Mouse (Mus musculus): Measurements from ENCODE around the gene Herc3. TPM values are rescaled to one million over a fixed set of nuclear protein-coding genes. Genes with fewer than 3 reads are reported as not detected.
A peak's percentile ranks its signal among the peaks of the same experiment; 100 is the strongest.

The Herc3 gene
- polyA plus RNA-seq, 1 experiment from 2014 or later: 27.1 TPM

GRCm38 (mm10) chr6:58836476-58836875, 5.2 kb downstream of the Herc3 start:
- in situ Hi-C loops (cut with MboI; ENCODE audit: low pct_unique_long_range_greater_than_20kb): no loop called here
- no peaks in the 10 kb centered on the region for H3K27me3 ChIP-seq
- POLR2A ChIA-PET: no interaction called here
- CTCF ChIA-PET: no interaction called here
- no peak for TF ChIP-seq CTCF (IDR thresholded peaks at IDR 0.05)
- ATAC-seq: no peak
- no peak for DNase-seq (ENCODE audit: low read depth, low spot score)

- ATAC-seq (no peak), DNase-seq (ENCODE audit: low read depth, low spot score) (no peak)
- POLR2A ChIA-PET: no interaction called here
- no peak for TF ChIP-seq CTCF (IDR thresholded peaks at IDR 0.05)
- no peaks in the 10 kb centered on the region for H3K27me3 ChIP-seq
- CTCF ChIA-PET: interaction anchor here (0.9 kb wide), 1 partner anchor 158 kb away, joined by 3 read pairs; no protein-coding TSS in a partner anchor
- in situ Hi-C loops (cut with MboI; ENCODE audit: low pct_unique_long_range_greater_than_20kb): no loop called here
These were observed 6.7 kb downstream of the Herc3 start for GRCm38 (mm10) chr6:58837917-58838316.

- no peaks in the 10 kb centered on the region for H3K27me3 ChIP-seq
- ATAC-seq (peak; percentile 60), DNase-seq (ENCODE audit: low read depth, low spot score) (no peak)
- POLR2A ChIA-PET: no interaction called here
- in situ Hi-C loops (cut with MboI; ENCODE audit: low pct_unique_long_range_greater_than_20kb): no loop called here
- CTCF ChIA-PET: no interaction called here
- no peak for TF ChIP-seq CTCF (IDR thresholded peaks at IDR 0.05)
These were observed 9.9 kb downstream of the Herc3 start for GRCm38 (mm10) chr6:58841208-58841607.

- DNase-seq (ENCODE audit: low read depth, low spot score) (no peak), ATAC-seq (no peak)
- no peak for TF ChIP-seq CTCF (IDR thresholded peaks at IDR 0.05)
- CTCF ChIA-PET: no interaction called here
- POLR2A ChIA-PET: no interaction called here
- in situ Hi-C loops (cut with MboI; ENCODE audit: low pct_unique_long_range_greater_than_20kb): no loop called here
- no peaks in the 10 kb centered on the region for H3K27me3 ChIP-seq
These were observed 10.9 kb downstream of the Herc3 start for GRCm38 (mm10) chr6:58842186-58842585.

GRCm38 (mm10) chr6:58843580-58843979, 12.3 kb downstream of the Herc3 start:
- ChIA-PET CTCF (interaction anchor here (0.8 kb wide), 1 partner anchor 11 kb away, joined by 3 read pairs; no protein-coding TSS in a partner anchor), POLR2A (no interaction called here)
- no peaks in the 10 kb centered on the region for H3K27me3 ChIP-seq

GRCm38 (mm10) chr6:58844188-58844822, 13.0 kb downstream of the Herc3 start:
- DNase-seq (ENCODE audit: low read depth, low spot score) (no peak), ATAC-seq (no peak)
- in situ Hi-C loops (cut with MboI; ENCODE audit: low pct_unique_long_range_greater_than_20kb): no loop called here
- no peaks in the 10 kb centered on the region for H3K27me3 ChIP-seq
- POLR2A ChIA-PET: no interaction called here
- CTCF ChIA-PET: no interaction called here
- TF ChIP-seq CTCF (IDR thresholded peaks at IDR 0.05): no peak

More at GRCm38 (mm10) chr6:58843580-58843979, 12.3 kb downstream of the Herc3 start:
- ATAC-seq: no peak
- in situ Hi-C loops (cut with MboI; ENCODE audit: low pct_unique_long_range_greater_than_20kb): no loop called here
- no peak for TF ChIP-seq CTCF (IDR thresholded peaks at IDR 0.05)
- DNase-seq (ENCODE audit: low read depth, low spot score): no peak

GRCm38 (mm10) chr6:58846850-58847692, 15.8 kb downstream of the Herc3 start:
- in situ Hi-C loops (cut with MboI; ENCODE audit: low pct_unique_long_range_greater_than_20kb): no loop called here
- ATAC-seq (peak; percentile 9), DNase-seq (ENCODE audit: low read depth, low spot score) (no peak)
- TF ChIP-seq CTCF (IDR thresholded peaks at IDR 0.05): no peak
- POLR2A ChIA-PET: no interaction called here
- CTCF ChIA-PET: interaction anchor here (1.1 kb wide), 1 partner anchor 15 kb away, joined by 7 read pairs; no protein-coding TSS in a partner anchor
- H3K27me3 ChIP-seq: no peaks in the 10 kb centered on the region

GRCm38 (mm10) chr6:58847836-58848235, 16.6 kb downstream of the Herc3 start:
- POLR2A ChIA-PET: no interaction called here
- no peak for TF ChIP-seq CTCF (IDR thresholded peaks at IDR 0.05)
- no peaks in the 10 kb centered on the region for H3K27me3 ChIP-seq
- ATAC-seq (peak; percentile 99), DNase-seq (ENCODE audit: low read depth, low spot score) (peak; percentile 85)
- in situ Hi-C loops (cut with MboI; ENCODE audit: low pct_unique_long_range_greater_than_20kb): no loop called here
- CTCF ChIA-PET: interaction anchor here (1.1 kb wide), 1 partner anchor 16 kb away, joined by 7 read pairs; no protein-coding TSS in a partner anchor

- POLR2A ChIA-PET: no interaction called here
- H3K27me3 ChIP-seq: no peaks in the 10 kb centered on the region
- no peak for ATAC-seq
- no peak for TF ChIP-seq CTCF (IDR thresholded peaks at IDR 0.05)
- CTCF ChIA-PET: interaction anchor here (1.4 kb wide), 1 partner anchor 17 kb away, joined by 3 read pairs; no protein-coding TSS in a partner anchor
- in situ Hi-C loops (cut with MboI; ENCODE audit: low pct_unique_long_range_greater_than_20kb): no loop called here
- DNase-seq (ENCODE audit: low read depth, low spot score): no peak
These were observed 18.1 kb downstream of the Herc3 start for GRCm38 (mm10) chr6:58849356-58849755.

- CTCF ChIA-PET: interaction anchor here (1.0 kb wide), 1 partner anchor 10 kb away, joined by 3 read pairs; no protein-coding TSS in a partner anchor
- no peak for TF ChIP-seq CTCF (IDR thresholded peaks at IDR 0.05)
These were observed 24.6 kb downstream of the Herc3 start for GRCm38 (mm10) chr6:58855676-58856367.

More at GRCm38 (mm10) chr6:58855676-58856367, 24.6 kb downstream of the Herc3 start:
- in situ Hi-C loops (cut with MboI; ENCODE audit: low pct_unique_long_range_greater_than_20kb): no loop called here
- POLR2A ChIA-PET: no interaction called here
- no peaks in the 10 kb centered on the region for H3K27me3 ChIP-seq
- DNase-seq (ENCODE audit: low read depth, low spot score) (no peak), ATAC-seq (no peak)

Data from Patski (cell line).